Mouse (Mus musculus): Measurements from ENCODE around the gene Lenep. TPM values are rescaled to one million over a fixed set of nuclear protein-coding genes. Genes with fewer than 3 reads are reported as not detected.

Lenep gene
- polyA plus RNA-seq, 1 experiment from 2014 or later: 0.55 TPM

GRCm38 (mm10) chr3:89396654-89397005 lies 6.0 kb downstream of the Lenep start:
- H3K27me3 ChIP-seq (ENCODE audit: control insufficient read depth, insufficient read depth, low read length): no peaks in the 10 kb centered on the region
- H3K27ac ChIP-seq (ENCODE audit: low read length): no peak overlapping the region
- H3K9ac ChIP-seq (replicated peaks; ENCODE audit: low read depth, low read length): peak overlapping the region; percentile 53; the same call in 1 of the 2 replicates
- H3K4me3 ChIP-seq (ENCODE audit: low read depth, low read length): peak overlapping the region; percentile 65
- no peaks in the 10 kb centered on the region for H3K9me3 ChIP-seq (ENCODE audit: control insufficient read depth, low read depth, low read length)
- no peak for ATAC-seq (ENCODE audit: insufficient number of reproducible peaks, insufficient read depth, low FRiP score, low read depth)
- H3K4me2 ChIP-seq (replicated peaks; ENCODE audit: low read depth, low read length): peak overlapping the region; percentile 97
- H3K4me1 ChIP-seq (ENCODE audit: control insufficient read depth, insufficient read depth, low read length): peaks cover 17% of the 10 kb centered on the region
- H3K36me3 ChIP-seq (ENCODE audit: control insufficient read depth, insufficient read depth, low read length): no peaks in the 10 kb centered on the region
- 0% methylated on average over 4 of the region's 4 CpGs for WGBS

- Histone ChIP-seq H3K4me3 (ENCODE audit: low read depth, low read length) (peak overlapping the region; percentile 65), H3K4me1 (ENCODE audit: control insufficient read depth, insufficient read depth, low read length) (peaks cover 22% of the 10 kb centered on the region), H3K9ac (replicated peaks; ENCODE audit: low read depth, low read length) (peak overlapping the region; percentile 53; the same call in 1 of the 2 replicates), H3K9me3 (ENCODE audit: control insufficient read depth, low read depth, low read length) (no peaks in the 10 kb centered on the region), H3K27ac (ENCODE audit: low read length) (peak overlapping the region; percentile 30; the same call in 1 of the 2 replicates), H3K4me2 (replicated peaks; ENCODE audit: low read depth, low read length) (peak overlapping the region; percentile 97), H3K36me3 (ENCODE audit: control insufficient read depth, insufficient read depth, low read length) (no peaks in the 10 kb centered on the region), H3K27me3 (ENCODE audit: control insufficient read depth, insufficient read depth, low read length) (no peaks in the 10 kb centered on the region)
- no peak for ATAC-seq (ENCODE audit: insufficient number of reproducible peaks, insufficient read depth, low FRiP score, low read depth)
- under 1% methylated on average over 43 of the region's 44 CpGs for WGBS
These were observed 6.6 kb downstream of the Lenep start for GRCm38 (mm10) chr3:89395806-89396653.

- no peak for ATAC-seq (ENCODE audit: insufficient number of reproducible peaks, insufficient read depth, low FRiP score, low read depth)
- H3K4me1 ChIP-seq (ENCODE audit: control insufficient read depth, insufficient read depth, low read length): peaks cover 28% of the 10 kb centered on the region
- 3% methylated on average over 10 of the region's 10 CpGs for WGBS
These were observed 7.2 kb downstream of the Lenep start for GRCm38 (mm10) chr3:89395419-89395805.

GRCm38 (mm10) chr3:89394894-89395256 lies 7.7 kb downstream of the Lenep start:
- peak overlapping the region; percentile 94 for H3K27ac ChIP-seq (ENCODE audit: low read length)
- 1% methylated on average over 10 of the region's 12 CpGs for WGBS
- H3K4me1 ChIP-seq (ENCODE audit: control insufficient read depth, insufficient read depth, low read length): peaks cover 31% of the 10 kb centered on the region
- peak overlapping the region; percentile 22; the same call in 1 of the 2 replicates for H3K9ac ChIP-seq (replicated peaks; ENCODE audit: low read depth, low read length)
- H3K4me2 ChIP-seq (replicated peaks; ENCODE audit: low read depth, low read length): peak overlapping the region; percentile 97
- peak overlapping the region; percentile 65 for H3K4me3 ChIP-seq (ENCODE audit: low read depth, low read length)
- no peaks in the 10 kb centered on the region for H3K9me3 ChIP-seq (ENCODE audit: control insufficient read depth, low read depth, low read length)
- no peaks in the 10 kb centered on the region for H3K36me3 ChIP-seq (ENCODE audit: control insufficient read depth, insufficient read depth, low read length)
- no peaks in the 10 kb centered on the region for H3K27me3 ChIP-seq (ENCODE audit: control insufficient read depth, insufficient read depth, low read length)
- peak; percentile 6 for ATAC-seq (ENCODE audit: insufficient number of reproducible peaks, insufficient read depth, low FRiP score, low read depth)

More at GRCm38 (mm10) chr3:89395419-89395805, 7.2 kb downstream of the Lenep start:
- Histone ChIP-seq H3K9me3 (ENCODE audit: control insufficient read depth, low read depth, low read length) (no peaks in the 10 kb centered on the region), H3K9ac (replicated peaks; ENCODE audit: low read depth, low read length) (0 out of 2 replicates have a peak overlapping the region, but pooled peaks have one; percentile 22), H3K27me3 (ENCODE audit: control insufficient read depth, insufficient read depth, low read length) (no peaks in the 10 kb centered on the region), H3K4me2 (replicated peaks; ENCODE audit: low read depth, low read length) (peak overlapping the region; percentile 97), H3K36me3 (ENCODE audit: control insufficient read depth, insufficient read depth, low read length) (no peaks in the 10 kb centered on the region), H3K4me3 (ENCODE audit: low read depth, low read length) (peak overlapping the region; percentile 65), H3K27ac (ENCODE audit: low read length) (peak overlapping the region; percentile 94)

- Histone ChIP-seq H3K9me3 (ENCODE audit: control insufficient read depth, low read depth, low read length) (no peaks in the 10 kb centered on the region), H3K36me3 (ENCODE audit: control insufficient read depth, insufficient read depth, low read length) (no peaks in the 10 kb centered on the region), H3K4me3 (ENCODE audit: low read depth, low read length) (peak within 1 kb of the TSS; percentile 65), H3K9ac (replicated peaks; ENCODE audit: low read depth, low read length) (peak within 1 kb of the TSS; percentile 62), H3K27me3 (ENCODE audit: control insufficient read depth, insufficient read depth, low read length) (no peaks in the 10 kb centered on the region), H3K4me2 (replicated peaks; ENCODE audit: low read depth, low read length) (peak within 1 kb of the TSS; percentile 97), H3K4me1 (ENCODE audit: control insufficient read depth, insufficient read depth, low read length) (peaks cover 31% of the 10 kb centered on the region), H3K27ac (ENCODE audit: low read length) (peak within 1 kb of the TSS; percentile 94)
- under 1% methylated on average over 39 of the region's 42 CpGs for WGBS
- peak; percentile 29 for ATAC-seq (ENCODE audit: insufficient number of reproducible peaks, insufficient read depth, low FRiP score, low read depth)
These were observed 8.3 kb downstream of the Lenep start, which contains the start of gene Zbtb7b for GRCm38 (mm10) chr3:89394006-89394893. TSS of gene Zbtb7b (minus strand) at chr3:89394776.

GRCm38 (mm10) chr3:89393605-89394004 lies 9.0 kb downstream of the Lenep start:
- peaks cover 31% of the 10 kb centered on the region for H3K4me1 ChIP-seq (ENCODE audit: control insufficient read depth, insufficient read depth, low read length)
- WGBS: 1% methylated on average over 15 of the region's 15 CpGs
- ATAC-seq (ENCODE audit: insufficient number of reproducible peaks, insufficient read depth, low FRiP score, low read depth): peak; percentile 94
- no peaks in the 10 kb centered on the region for H3K27me3 ChIP-seq (ENCODE audit: control insufficient read depth, insufficient read depth, low read length)
- peak overlapping the region; percentile 97 for H3K4me2 ChIP-seq (replicated peaks; ENCODE audit: low read depth, low read length)
- no peaks in the 10 kb centered on the region for H3K9me3 ChIP-seq (ENCODE audit: control insufficient read depth, low read depth, low read length)
- H3K27ac ChIP-seq (ENCODE audit: low read length): peak overlapping the region; percentile 94
- peak overlapping the region; percentile 65 for H3K4me3 ChIP-seq (ENCODE audit: low read depth, low read length)
- no peaks in the 10 kb centered on the region for H3K36me3 ChIP-seq (ENCODE audit: control insufficient read depth, insufficient read depth, low read length)
- peak overlapping the region; percentile 62 for H3K9ac ChIP-seq (replicated peaks; ENCODE audit: low read depth, low read length)

GRCm38 (mm10) chr3:89392871-89393311 lies 9.7 kb downstream of the Lenep start:
- Histone ChIP-seq H3K9me3 (ENCODE audit: control insufficient read depth, low read depth, low read length) (no peaks in the 10 kb centered on the region), H3K27ac (ENCODE audit: low read length) (peak overlapping the region; percentile 66; the same call in 1 of the 2 replicates), H3K4me3 (ENCODE audit: low read depth, low read length) (peak overlapping the region; percentile 54), H3K4me1 (ENCODE audit: control insufficient read depth, insufficient read depth, low read length) (peaks cover 35% of the 10 kb centered on the region), H3K36me3 (ENCODE audit: control insufficient read depth, insufficient read depth, low read length) (no peaks in the 10 kb centered on the region), H3K4me2 (replicated peaks; ENCODE audit: low read depth, low read length) (peak overlapping the region; percentile 97), H3K9ac (replicated peaks; ENCODE audit: low read depth, low read length) (peak overlapping the region; percentile 58; the same call in 1 of the 2 replicates), H3K27me3 (ENCODE audit: control insufficient read depth, insufficient read depth, low read length) (no peaks in the 10 kb centered on the region)
- under 1% methylated on average over 20 of the region's 24 CpGs for WGBS
- ATAC-seq (ENCODE audit: insufficient number of reproducible peaks, insufficient read depth, low FRiP score, low read depth): no peak
